ENCODE assay signal across 11 mouse cellular contexts in genomic region chr17:4640555-4640954, GRCm38 (mm10).
DNase-seq lines count a peak whose midpoint lies in the region; ATAC-seq and TF ChIP-seq lines count a peak whose summit lies in the region.
"Had no signal": no experiment of that assay in that cellular context is flagged by ENCODE, and none has a peak within 500 bp of the region (broad histone marks: within the 10 kb centered on the region; RNA-seq: fewer than 3 reads in every experiment).

No protein-coding gene starts in this region.

- intact Hi-C loops in heart, postnatal 25 days (cut with DNase I), result no loop called here

- peak; percentile 24 for DNase-seq in kidney, postnatal 0 days (ENCODE audit: low spot score)
- DNase-seq in heart, postnatal 25 days (ENCODE audit: low spot score), result peak; percentile 16
- peak; percentile 49 for DNase-seq in ovary, postnatal 14 days (ENCODE audit: low spot score)
- no peak for DNase-seq in frontal cortex, adult 2 months (ENCODE audit: extremely low spot score in 1 of 2, low spot score in 1 of 2)
- no peak for DNase-seq in cerebellum, postnatal 36 days
- DNase-seq in cerebellum, adult 11 months, result no peak
- DNase-seq: right cerebral cortex, postnatal 25 days; thymus, adult 2 months had no signal

- no peaks in the 10 kb centered on the region for H3K9me3 ChIP-seq in kidney, postnatal 0 days (replicated peaks; ENCODE audit: low read length)
- no peaks in the 10 kb centered on the region for H3K9me3 ChIP-seq in kidney, embryonic 14.5 days (ENCODE audit: control insufficient read depth, low read length)

- 53% methylated on average over 7 of the region's 7 CpGs for WGBS in kidney, postnatal 0 days
- 65% methylated on average over 7 of the region's 7 CpGs for WGBS in kidney, embryonic 14.5 days

- H3K27ac ChIP-seq in kidney, postnatal 0 days, result no peak overlapping the region
- no peak overlapping the region for H3K27ac ChIP-seq in kidney, embryonic 14.5 days (ENCODE audit: low read depth, low read length)
- peak overlapping the region; percentile 82 for H3K27ac ChIP-seq in brown adipose tissue, adult 24 weeks (replicated peaks; ENCODE audit: low read depth, low read length)

- H3K27me3 ChIP-seq in kidney, postnatal 0 days (ENCODE audit: insufficient read depth, low read length), result no peaks in the 10 kb centered on the region
- H3K27me3 ChIP-seq in kidney, embryonic 14.5 days (ENCODE audit: control insufficient read depth, insufficient read depth, low read length), result no peaks in the 10 kb centered on the region

- H3K4me1 ChIP-seq in kidney, postnatal 0 days (replicated peaks; ENCODE audit: insufficient read depth, low read length), result no peaks in the 10 kb centered on the region; the same call in 1 of the 2 replicates
- no peaks in the 10 kb centered on the region for H3K4me1 ChIP-seq in kidney, embryonic 14.5 days (ENCODE audit: control insufficient read depth, insufficient read depth, low read length)
- peaks cover 14% of the 10 kb centered on the region for H3K4me1 ChIP-seq in brown adipose tissue, adult 24 weeks (ENCODE audit: control insufficient read depth, insufficient read depth, insufficient read length, low read length)

- no peak overlapping the region for H3K4me3 ChIP-seq in kidney, postnatal 0 days (replicated peaks; ENCODE audit: low read depth, low read length)
- H3K4me3 ChIP-seq in kidney, embryonic 14.5 days (ENCODE audit: low read length), result no peak overlapping the region
- H3K4me3 ChIP-seq in brown adipose tissue, adult 24 weeks (ENCODE audit: insufficient read depth, low read depth, low read length), result no peak overlapping the region

- H3K9ac ChIP-seq in kidney, postnatal 0 days (ENCODE audit: low read depth, low read length), result no peak overlapping the region
- H3K9ac ChIP-seq in kidney, embryonic 14.5 days (ENCODE audit: low read depth, low read length), result no peak overlapping the region

- no peak for TF ChIP-seq CTCF in kidney, postnatal 0 days (IDR thresholded peaks at IDR 0.05; ENCODE audit: low read depth)

- H3K36me3 ChIP-seq in kidney, postnatal 0 days (ENCODE audit: insufficient read depth, low read length), result no peaks in the 10 kb centered on the region
- no peaks in the 10 kb centered on the region for H3K36me3 ChIP-seq in kidney, embryonic 14.5 days (ENCODE audit: control insufficient read depth, insufficient read depth, low read length)

- no peak overlapping the region for H3K4me2 ChIP-seq in kidney, postnatal 0 days (ENCODE audit: low read length)
- no peak overlapping the region for H3K4me2 ChIP-seq in kidney, embryonic 14.5 days (replicated peaks; ENCODE audit: low read depth, low read length)
- H3K4me2 ChIP-seq: liver, embryonic 11.5 days had no signal

- ATAC-seq in kidney, postnatal 0 days (replicated peaks; ENCODE audit: low FRiP score, low read depth), result no peak
- no peak for ATAC-seq in kidney, embryonic 14.5 days (ENCODE audit: low FRiP score, low TSS enrichment)

Comparison
In these comparisons a context has a peak if more than half of its experiments do, and no peak if none do; other contexts are left out.
1. DNase-seq: peak in kidney, postnatal 0 days (single experiment), heart, postnatal 25 days (single experiment) and ovary, postnatal 14 days (single experiment); none in frontal cortex, adult 2 months (0 of 2), cerebellum, postnatal 36 days (0 of 2) and cerebellum, adult 11 months (single experiment).